Mouse (Mus musculus): ENCODE results near the gene Krtap5-1. TPM values are rescaled to one million over a fixed set of nuclear protein-coding genes. Genes with fewer than 3 reads are reported as not detected.
"Not testable (repeated sequence)": the region's sequence is repeated elsewhere in the genome, so short reads cannot be mapped to it uniquely, and the experiment has no call there.

The Krtap5-1 gene
- polyA plus RNA-seq, 1 experiment = not detected

DNA sequence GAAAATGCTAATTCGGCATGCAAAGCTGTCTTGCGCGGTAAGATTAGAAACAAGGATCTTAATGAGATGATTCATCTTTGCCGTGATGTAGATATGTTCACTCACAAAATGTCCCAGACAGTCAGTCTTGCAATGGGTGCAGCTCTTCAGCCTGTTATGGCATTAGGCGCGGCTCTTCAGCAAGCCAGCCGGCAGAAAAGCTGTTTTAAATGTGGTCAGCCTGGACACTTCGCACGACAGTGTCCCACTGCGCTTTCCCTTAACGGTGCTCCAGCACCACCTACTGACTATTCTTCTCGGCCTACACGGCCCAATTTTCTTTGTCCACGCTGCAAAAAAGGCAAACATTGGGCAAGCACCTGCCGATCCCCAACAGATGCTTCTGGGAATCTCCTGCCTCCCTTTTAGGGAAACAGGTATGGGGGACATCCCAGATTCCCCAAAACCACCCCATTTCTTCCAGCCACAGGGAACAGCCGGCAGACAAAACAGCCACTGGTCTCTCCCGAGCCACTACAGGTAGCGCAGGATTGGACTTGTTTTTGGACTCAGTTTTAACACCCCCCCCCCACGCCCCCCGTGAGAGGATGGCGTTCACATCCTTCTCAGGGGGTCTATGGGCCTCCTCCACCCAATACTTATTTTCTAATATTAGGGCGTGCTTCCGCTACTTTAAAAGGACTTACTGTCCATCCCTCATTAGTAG is 11.6 kb downstream of the Krtap5-1 start:
- no peaks in the 10 kb centered on the region for H3K79me2 ChIP-seq (ENCODE audit: control insufficient read depth, insufficient read depth)
- no peaks in the 10 kb centered on the region for H3K79me3 ChIP-seq (ENCODE audit: low read depth)
- no peak overlapping the region for H3ac ChIP-seq (ENCODE audit: control insufficient read depth, insufficient read length, low read depth)
- no peaks in the 10 kb centered on the region for H3K36me3 ChIP-seq (ENCODE audit: control insufficient read depth, insufficient read depth)
- H3K27me3 ChIP-seq (ENCODE audit: control insufficient read depth, insufficient read depth, insufficient read length) = no peaks in the 10 kb centered on the region
- TF ChIP-seq FOSL1 (IDR thresholded peaks at IDR 0.05; ENCODE audit: insufficient read depth, low read length, poor library complexity, severe bottlenecking) = no peak
- no peak for TF ChIP-seq CEBPB (IDR thresholded peaks at IDR 0.05; ENCODE audit: low read depth)
- TF ChIP-seq CTCF (IDR thresholded peaks at IDR 0.05; ENCODE audit: control insufficient read depth, insufficient read depth, insufficient read length) = peak; percentile 6
- no peak overlapping the region for H3K4me3 ChIP-seq (ENCODE audit: insufficient read depth, poor library complexity, severe bottlenecking)

DNA sequence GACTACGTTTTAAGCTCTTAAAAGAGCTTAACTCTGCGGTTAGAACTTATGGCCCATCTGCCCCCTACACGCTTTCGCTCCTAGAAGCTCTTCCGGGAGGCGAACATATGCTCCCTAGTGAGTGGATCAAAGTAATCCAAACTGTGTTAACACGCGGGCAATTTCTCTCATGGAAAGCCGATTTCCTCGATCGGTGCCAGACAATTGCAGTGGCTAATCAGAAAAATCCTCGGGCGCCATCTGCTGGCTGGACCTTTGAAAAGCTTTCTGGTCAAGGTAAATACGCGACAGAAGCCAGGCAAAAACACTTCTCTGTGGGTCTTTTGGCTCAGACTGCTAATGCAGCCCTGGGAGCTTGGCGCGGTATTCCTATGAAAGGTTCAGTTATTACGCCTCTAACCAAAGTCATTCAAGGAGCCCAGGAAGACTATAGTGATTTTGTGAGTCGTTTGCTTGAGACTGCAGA is 12.3 kb downstream of the Krtap5-1 start:
- no peaks in the 10 kb centered on the region for H3K36me3 ChIP-seq (ENCODE audit: control insufficient read depth, insufficient read depth)
- H3K79me3 ChIP-seq (ENCODE audit: low read depth) = no peaks in the 10 kb centered on the region
- H3K4me3 ChIP-seq (ENCODE audit: insufficient read depth, poor library complexity, severe bottlenecking) = peak overlapping the region; percentile 25
- H3ac ChIP-seq (ENCODE audit: control insufficient read depth, insufficient read length, low read depth) = peak overlapping the region; percentile 64
- TF ChIP-seq MAX (IDR thresholded peaks at IDR 0.05) (no peak), FOSL1 (IDR thresholded peaks at IDR 0.05; ENCODE audit: insufficient read depth, low read length, poor library complexity, severe bottlenecking) (no peak), CTCF (IDR thresholded peaks at IDR 0.05; ENCODE audit: control insufficient read depth, insufficient read depth, insufficient read length) (peak; percentile 29), MYOG (IDR thresholded peaks at IDR 0.05; ENCODE audit: control insufficient read depth, extremely low read depth, insufficient read length) (no peak)
- H3K79me2 ChIP-seq (ENCODE audit: control insufficient read depth, insufficient read depth) = no peaks in the 10 kb centered on the region
- H3K27me3 ChIP-seq (ENCODE audit: control insufficient read depth, insufficient read depth, insufficient read length) = no peaks in the 10 kb centered on the region

DNA sequence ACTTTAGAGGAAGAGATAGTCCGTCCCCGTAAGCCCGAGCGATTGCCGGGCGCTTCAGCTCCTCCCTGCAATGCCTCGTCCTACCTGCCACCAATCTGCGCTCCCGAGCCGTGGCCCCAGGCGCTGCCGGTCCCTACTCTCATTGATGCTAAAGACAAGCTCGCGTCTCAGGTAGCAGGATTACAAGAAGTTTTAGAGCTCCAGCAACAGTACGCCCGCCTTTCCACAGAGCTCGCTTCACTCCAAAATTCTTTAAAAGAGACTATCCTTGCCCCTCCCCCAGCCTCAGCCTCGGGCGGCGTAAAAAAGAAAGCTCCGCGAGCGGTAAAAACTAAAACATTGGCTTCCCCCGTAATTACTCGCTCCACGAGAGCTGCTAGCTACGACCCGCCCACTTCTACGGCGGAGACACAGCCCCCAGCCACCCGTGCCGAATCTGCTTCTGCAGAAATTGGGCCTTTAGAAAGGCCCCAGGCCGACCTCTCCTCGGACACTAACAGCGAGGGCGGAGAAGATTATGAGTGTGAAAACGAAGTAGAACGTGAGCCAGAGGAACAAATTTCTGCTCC is 12.8 kb downstream of the Krtap5-1 start:
- H3K79me3 ChIP-seq (ENCODE audit: low read depth) = no peaks in the 10 kb centered on the region
- H3ac ChIP-seq (ENCODE audit: control insufficient read depth, insufficient read length, low read depth) = peak overlapping the region; percentile 64
- H3K27me3 ChIP-seq (ENCODE audit: control insufficient read depth, insufficient read depth, insufficient read length) = no peaks in the 10 kb centered on the region
- peak overlapping the region; percentile 25 for H3K4me3 ChIP-seq (ENCODE audit: insufficient read depth, poor library complexity, severe bottlenecking)
- no peaks in the 10 kb centered on the region for H3K36me3 ChIP-seq (ENCODE audit: control insufficient read depth, insufficient read depth)
- TF ChIP-seq USF1 (IDR thresholded peaks at IDR 0.05; ENCODE audit: low read depth) = no peak
- TF ChIP-seq MYOG (IDR thresholded peaks at IDR 0.05; ENCODE audit: control insufficient read depth, extremely low read depth, insufficient read length) = no peak
- TF ChIP-seq MYOD1 (IDR thresholded peaks at IDR 0.05; ENCODE audit: control insufficient read depth, insufficient read length, low read depth) = no peak
- no peak for TF ChIP-seq CTCF (IDR thresholded peaks at IDR 0.05; ENCODE audit: control insufficient read depth, insufficient read depth, insufficient read length)
- no peak for TF ChIP-seq MAX (IDR thresholded peaks at IDR 0.05)
- TF ChIP-seq FOSL1 (IDR thresholded peaks at IDR 0.05; ENCODE audit: insufficient read depth, low read length, poor library complexity, severe bottlenecking) = no peak
- no peak for TF ChIP-seq CEBPB (IDR thresholded peaks at IDR 0.05; ENCODE audit: low read depth)
- no peaks in the 10 kb centered on the region for H3K79me2 ChIP-seq (ENCODE audit: control insufficient read depth, insufficient read depth)

DNA sequence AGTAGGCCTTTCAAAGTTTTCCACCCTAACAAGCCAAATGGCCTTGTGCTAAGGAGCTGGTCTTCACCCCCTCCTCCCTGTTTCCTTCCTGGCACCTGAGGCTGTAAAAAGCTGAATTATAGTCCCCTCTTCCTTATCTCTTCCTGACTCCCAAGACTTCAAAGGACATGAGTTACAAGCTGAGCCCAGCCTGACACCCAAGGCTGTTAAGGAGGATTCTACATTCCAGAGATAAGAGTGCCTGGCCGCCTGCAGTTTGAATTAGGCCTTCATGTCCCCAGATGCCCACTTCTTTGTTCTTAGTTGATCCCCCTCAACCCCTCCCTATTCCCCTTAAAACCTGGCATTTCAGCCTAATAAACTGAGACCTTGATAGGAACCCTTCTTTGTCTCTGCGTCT is 14.1 kb downstream of the Krtap5-1 start:
- H3K79me2 ChIP-seq (ENCODE audit: control insufficient read depth, insufficient read depth); H3K27me3 ChIP-seq (ENCODE audit: control insufficient read depth, insufficient read depth, insufficient read length); H3K36me3 ChIP-seq (ENCODE audit: control insufficient read depth, insufficient read depth); H3K4me3 ChIP-seq (ENCODE audit: insufficient read depth, poor library complexity, severe bottlenecking); H3ac ChIP-seq (ENCODE audit: control insufficient read depth, insufficient read length, low read depth); H3K79me3 ChIP-seq (ENCODE audit: low read depth): not testable (repeated sequence)

DNA sequence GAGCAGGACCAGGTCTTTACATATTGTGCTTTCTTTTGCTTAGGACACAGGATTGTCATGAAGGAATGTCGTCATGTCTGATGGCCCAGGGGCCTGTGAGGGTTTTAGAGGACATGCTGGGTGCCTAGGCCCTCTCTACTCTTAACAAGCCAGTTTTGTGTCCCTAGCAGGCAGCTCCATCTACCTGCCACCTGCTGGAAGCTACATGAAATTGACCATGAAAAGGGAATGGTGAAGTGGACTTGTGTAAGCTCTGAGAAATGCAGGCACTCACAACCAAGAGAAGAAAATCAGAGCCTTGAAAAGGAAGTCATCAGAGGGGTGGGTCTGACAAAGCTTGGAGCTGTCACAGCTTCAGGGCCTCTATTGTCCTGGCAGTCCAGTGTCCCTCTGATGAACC is 17.6 kb downstream of the Krtap5-1 start:
- not testable (repeated sequence) for H3K79me2 ChIP-seq (ENCODE audit: control insufficient read depth, insufficient read depth); H3ac ChIP-seq (ENCODE audit: control insufficient read depth, insufficient read length, low read depth); H3K4me3 ChIP-seq (ENCODE audit: insufficient read depth, poor library complexity, severe bottlenecking); H3K79me3 ChIP-seq (ENCODE audit: low read depth); H3K27me3 ChIP-seq (ENCODE audit: control insufficient read depth, insufficient read depth, insufficient read length); H3K36me3 ChIP-seq (ENCODE audit: control insufficient read depth, insufficient read depth)

DNA sequence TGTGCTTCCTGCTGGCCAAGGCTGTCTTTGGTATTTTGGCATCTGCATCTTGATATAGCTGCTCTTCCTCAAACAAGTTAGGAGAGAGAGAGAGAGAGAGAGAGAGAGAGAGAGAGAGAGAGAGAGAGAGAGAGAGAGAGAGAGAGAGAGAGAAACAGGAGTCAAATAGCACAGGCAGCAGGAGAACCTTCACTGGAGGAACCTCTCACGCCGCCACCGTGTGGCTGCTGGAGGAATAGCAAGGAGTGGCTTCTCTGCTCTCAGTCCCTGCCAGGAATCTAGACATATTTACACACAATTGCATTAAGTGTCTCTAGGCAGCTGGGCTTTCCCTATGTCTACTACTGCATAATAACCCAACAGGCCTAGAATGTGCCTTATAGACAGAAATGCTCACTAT is 18.7 kb downstream of the Krtap5-1 start:
- H3K36me3 ChIP-seq (ENCODE audit: control insufficient read depth, insufficient read depth); H3K79me2 ChIP-seq (ENCODE audit: control insufficient read depth, insufficient read depth); H3ac ChIP-seq (ENCODE audit: control insufficient read depth, insufficient read length, low read depth); H3K79me3 ChIP-seq (ENCODE audit: low read depth); H3K27me3 ChIP-seq (ENCODE audit: control insufficient read depth, insufficient read depth, insufficient read length); H3K4me3 ChIP-seq (ENCODE audit: insufficient read depth, poor library complexity, severe bottlenecking): not testable (repeated sequence)
- peak; percentile 35 for TF ChIP-seq CTCF (IDR thresholded peaks at IDR 0.05; ENCODE audit: control insufficient read depth, insufficient read depth, insufficient read length)

DNA sequence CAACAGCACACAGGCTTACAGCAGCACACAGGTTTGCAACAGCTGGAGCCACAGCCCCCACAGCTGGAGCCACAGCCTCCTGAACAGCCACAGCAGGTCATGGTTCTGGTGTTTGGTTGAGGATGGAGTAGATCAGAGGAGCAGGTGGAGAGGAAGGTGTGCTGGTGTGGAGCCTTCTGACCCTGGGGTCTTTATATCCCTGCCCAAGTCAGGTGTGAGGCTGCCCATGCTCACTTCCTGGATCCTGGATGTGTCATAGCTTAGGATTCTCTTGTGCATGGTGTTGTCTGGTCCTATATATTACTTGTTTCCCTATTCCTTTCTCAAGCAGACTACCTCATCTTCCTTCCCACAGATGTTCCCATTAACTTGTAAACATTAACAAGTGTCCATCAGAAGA is 22.7 kb downstream of the Krtap5-1 start, which contains the start of gene Gm4559:
Gene Gm4559 (minus strand): TSS at position 101 of the 400 bp plus-strand sequence.
- not testable (repeated sequence) for H3K4me3 ChIP-seq (ENCODE audit: insufficient read depth, poor library complexity, severe bottlenecking); H3K36me3 ChIP-seq (ENCODE audit: control insufficient read depth, insufficient read depth)

DNA sequence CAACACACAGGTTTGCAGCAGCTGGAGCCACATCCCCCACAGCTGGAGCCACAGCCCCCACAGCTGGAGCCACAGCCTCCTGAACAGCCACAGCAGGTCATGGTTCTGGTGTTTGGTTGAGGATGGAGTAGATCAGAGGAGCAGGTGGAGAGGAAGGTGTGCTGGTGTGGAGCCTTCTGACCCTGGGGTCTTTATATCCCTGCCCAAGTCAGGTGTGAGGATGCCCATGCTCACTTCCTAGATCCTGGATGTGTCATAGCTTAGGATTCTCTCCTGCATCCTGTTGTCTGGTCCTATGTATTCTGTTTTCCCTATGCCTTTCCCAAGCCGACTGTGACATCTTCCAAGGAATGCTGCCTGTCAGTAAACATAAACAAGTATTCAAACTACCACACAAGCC is 38.7 kb downstream of the Krtap5-1 start, which contains the start of gene Gm2431:
Gene Gm2431 (minus strand): TSS at position 101 of the 400 bp plus-strand sequence.
- not testable (repeated sequence) for H3K79me3 ChIP-seq (ENCODE audit: low read depth); H3ac ChIP-seq (ENCODE audit: control insufficient read depth, insufficient read length, low read depth); H3K4me3 ChIP-seq (ENCODE audit: insufficient read depth, poor library complexity, severe bottlenecking); H3K27me3 ChIP-seq (ENCODE audit: control insufficient read depth, insufficient read depth, insufficient read length); H3K79me2 ChIP-seq (ENCODE audit: control insufficient read depth, insufficient read depth); H3K36me3 ChIP-seq (ENCODE audit: control insufficient read depth, insufficient read depth)

More for the DNA sequence above, 22.7 kb downstream of the Krtap5-1 start, which contains the start of gene Gm4559:
- not testable (repeated sequence) for H3K79me3 ChIP-seq (ENCODE audit: low read depth); H3K27me3 ChIP-seq (ENCODE audit: control insufficient read depth, insufficient read depth, insufficient read length); H3K79me2 ChIP-seq (ENCODE audit: control insufficient read depth, insufficient read depth); H3ac ChIP-seq (ENCODE audit: control insufficient read depth, insufficient read length, low read depth)

All from C2C12 (cell line).